Mouse (Mus musculus): ENCODE data around the gene Lsamp. TPM values are rescaled to one million over a fixed set of nuclear protein-coding genes. Genes with fewer than 3 reads are reported as not detected.

Lsamp gene
- polyA plus RNA-seq, 1 experiment from 2014 or later: not detected

- H3K36me3 ChIP-seq (ENCODE audit: inconsistent target): no peaks in the 10 kb centered on the region
- H3K27ac ChIP-seq: no peak overlapping the region
- H3K4me3 ChIP-seq (ENCODE audit: inconsistent target): no peak overlapping the region
- WGBS (ENCODE audit: missing documents): 66% methylated on average over 2 of the region's 2 CpGs
- no peaks in the 10 kb centered on the region for H3K79me2 ChIP-seq (ENCODE audit: inconsistent target)
Observed at GRCm38 (mm10) chr16:40959211-40959610, 975.0 kb downstream of the Lsamp start.

DNA sequence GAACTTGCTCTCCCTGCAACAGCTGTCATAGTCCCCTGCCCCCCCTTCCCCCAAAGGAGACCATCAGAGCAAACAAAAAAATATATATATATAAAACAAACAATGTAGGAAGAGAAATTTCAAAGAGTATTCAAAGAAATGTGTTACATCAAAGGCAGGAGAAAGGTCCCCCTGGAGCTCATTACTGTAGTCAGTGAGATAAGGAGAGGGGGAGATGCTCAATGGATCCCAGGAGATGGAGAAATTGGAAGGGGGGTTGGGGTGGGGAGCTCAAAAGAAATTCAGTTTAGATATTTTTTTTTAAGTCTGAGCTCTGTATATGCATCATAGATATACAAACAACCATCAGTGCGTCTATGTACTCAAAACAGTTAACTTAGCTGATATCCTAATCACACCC lies 976.4 kb downstream of the Lsamp start:
- Histone ChIP-seq H3K36me3 (ENCODE audit: inconsistent target) (no peaks in the 10 kb centered on the region), H3K4me3 (ENCODE audit: inconsistent target) (no peak overlapping the region), H3K79me2 (ENCODE audit: inconsistent target) (no peaks in the 10 kb centered on the region), H3K27ac (no peak overlapping the region)
- 83% methylated on average over 1 of the region's 1 CpGs for WGBS (ENCODE audit: missing documents)

- Histone ChIP-seq H3K4me3 (ENCODE audit: inconsistent target) (no peak overlapping the region), H3K27ac (no peak overlapping the region), H3K79me2 (ENCODE audit: inconsistent target) (no peaks in the 10 kb centered on the region), H3K36me3 (ENCODE audit: inconsistent target) (no peaks in the 10 kb centered on the region)
- WGBS (ENCODE audit: missing documents): 18% methylated on average over 17 of the region's 17 CpGs
Observed at GRCm38 (mm10) chr16:40968088-40968860, 984.1 kb downstream of the Lsamp start.

GRCm38 (mm10) chr16:40971382-40971781 lies 987.2 kb downstream of the Lsamp start:
- Histone ChIP-seq H3K4me3 (ENCODE audit: inconsistent target) (no peak overlapping the region), H3K79me2 (ENCODE audit: inconsistent target) (no peaks in the 10 kb centered on the region), H3K36me3 (ENCODE audit: inconsistent target) (no peaks in the 10 kb centered on the region), H3K27ac (no peak overlapping the region)
- WGBS (ENCODE audit: missing documents): 79% methylated on average over 3 of the region's 3 CpGs

- 75% methylated on average over 2 of the region's 2 CpGs for WGBS (ENCODE audit: missing documents)
- H3K4me3 ChIP-seq (ENCODE audit: inconsistent target): no peak overlapping the region
- no peak overlapping the region for H3K27ac ChIP-seq
- H3K79me2 ChIP-seq (ENCODE audit: inconsistent target): no peaks in the 10 kb centered on the region
- no peaks in the 10 kb centered on the region for H3K36me3 ChIP-seq (ENCODE audit: inconsistent target)
Observed at GRCm38 (mm10) chr16:40974084-40974483, 989.9 kb downstream of the Lsamp start.

DNA sequence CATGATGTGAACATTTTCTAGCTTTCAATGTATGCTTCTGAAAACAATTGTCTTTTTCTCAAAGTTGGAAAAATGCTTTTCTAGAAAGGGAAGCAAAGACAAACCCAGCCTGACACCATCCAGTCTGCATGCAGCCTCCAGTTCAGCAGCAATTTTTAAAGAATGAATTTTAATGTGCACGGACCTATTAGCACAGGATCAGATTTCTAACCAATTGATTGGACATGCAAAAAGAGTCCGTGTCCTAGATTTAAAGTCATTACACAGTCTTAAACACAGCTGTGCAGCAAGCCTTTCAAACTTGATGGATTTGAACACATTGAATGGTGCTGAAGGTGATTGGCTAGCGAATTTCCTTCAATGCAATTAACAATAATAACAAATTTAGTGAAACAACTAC lies 998.9 kb downstream of the Lsamp start:
- Histone ChIP-seq H3K27ac (no peak overlapping the region), H3K36me3 (ENCODE audit: inconsistent target) (no peaks in the 10 kb centered on the region), H3K79me2 (ENCODE audit: inconsistent target) (no peaks in the 10 kb centered on the region), H3K4me3 (ENCODE audit: inconsistent target) (no peak overlapping the region)
- 75% methylated on average over 3 of the region's 3 CpGs for WGBS (ENCODE audit: missing documents)

GRCm38 (mm10) chr16:41007569-41007968 lies 1023.4 kb downstream of the Lsamp start:
- Histone ChIP-seq H3K36me3 (ENCODE audit: inconsistent target) (no peaks in the 10 kb centered on the region), H3K27ac (no peak overlapping the region), H3K79me2 (ENCODE audit: inconsistent target) (no peaks in the 10 kb centered on the region), H3K4me3 (ENCODE audit: inconsistent target) (no peak overlapping the region)
- WGBS (ENCODE audit: missing documents): 97% methylated on average over 4 of the region's 5 CpGs

DNA sequence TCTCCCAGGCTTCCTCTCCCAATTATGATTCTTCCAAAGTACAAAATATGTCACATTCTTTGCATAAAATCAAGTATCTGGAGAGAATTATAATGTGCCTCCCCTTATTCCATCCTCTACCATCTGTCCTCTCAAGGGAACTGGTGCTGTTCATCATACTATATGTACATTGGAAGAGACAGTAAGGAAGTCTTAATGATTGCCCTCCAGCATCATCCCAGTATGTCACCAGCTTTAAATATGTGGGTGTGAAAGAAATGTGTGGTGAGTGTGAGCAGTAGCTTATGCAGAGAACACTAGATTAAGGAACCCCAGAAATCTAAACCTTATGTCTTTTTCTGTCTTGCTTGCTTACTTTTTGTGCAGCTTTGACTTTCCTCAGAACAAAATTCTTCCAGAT lies 1050.6 kb downstream of the Lsamp start:
- Histone ChIP-seq H3K27ac (no peak overlapping the region), H3K4me3 (ENCODE audit: inconsistent target) (no peak overlapping the region)

GRCm38 (mm10) chr16:41041686-41042085 lies 1057.5 kb downstream of the Lsamp start:
- 71% methylated on average over 2 of the region's 2 CpGs for WGBS (ENCODE audit: missing documents)
- Histone ChIP-seq H3K79me2 (ENCODE audit: inconsistent target) (no peaks in the 10 kb centered on the region), H3K36me3 (ENCODE audit: inconsistent target) (no peaks in the 10 kb centered on the region), H3K27ac (no peak overlapping the region), H3K4me3 (ENCODE audit: inconsistent target) (no peak overlapping the region)

More for the DNA sequence above, 1050.6 kb downstream of the Lsamp start:
- H3K36me3 ChIP-seq (ENCODE audit: inconsistent target): no peaks in the 10 kb centered on the region
- H3K79me2 ChIP-seq (ENCODE audit: inconsistent target): no peaks in the 10 kb centered on the region

GRCm38 (mm10) chr16:41063270-41063857 lies 1079.2 kb downstream of the Lsamp start:
- Histone ChIP-seq H3K36me3 (ENCODE audit: inconsistent target) (no peaks in the 10 kb centered on the region), H3K4me3 (ENCODE audit: inconsistent target) (no peak overlapping the region), H3K27ac (no peak overlapping the region), H3K79me2 (ENCODE audit: inconsistent target) (no peaks in the 10 kb centered on the region)
- 20% methylated on average over 7 of the region's 7 CpGs for WGBS (ENCODE audit: missing documents)

- Histone ChIP-seq H3K36me3 (ENCODE audit: inconsistent target) (no peaks in the 10 kb centered on the region), H3K79me2 (ENCODE audit: inconsistent target) (no peaks in the 10 kb centered on the region), H3K27ac (no peak overlapping the region), H3K4me3 (ENCODE audit: inconsistent target) (no peak overlapping the region)
- 92% methylated on average over 2 of the region's 2 CpGs for WGBS (ENCODE audit: missing documents)
Observed at GRCm38 (mm10) chr16:41073470-41073869, 1089.3 kb downstream of the Lsamp start.

GRCm38 (mm10) chr16:41088648-41089047 lies 1104.5 kb downstream of the Lsamp start:
- Histone ChIP-seq H3K4me3 (ENCODE audit: inconsistent target) (no peak overlapping the region), H3K36me3 (ENCODE audit: inconsistent target) (no peaks in the 10 kb centered on the region), H3K27ac (no peak overlapping the region), H3K79me2 (ENCODE audit: inconsistent target) (no peaks in the 10 kb centered on the region)
- WGBS (ENCODE audit: missing documents): 85% methylated on average over 2 of the region's 2 CpGs

DNA sequence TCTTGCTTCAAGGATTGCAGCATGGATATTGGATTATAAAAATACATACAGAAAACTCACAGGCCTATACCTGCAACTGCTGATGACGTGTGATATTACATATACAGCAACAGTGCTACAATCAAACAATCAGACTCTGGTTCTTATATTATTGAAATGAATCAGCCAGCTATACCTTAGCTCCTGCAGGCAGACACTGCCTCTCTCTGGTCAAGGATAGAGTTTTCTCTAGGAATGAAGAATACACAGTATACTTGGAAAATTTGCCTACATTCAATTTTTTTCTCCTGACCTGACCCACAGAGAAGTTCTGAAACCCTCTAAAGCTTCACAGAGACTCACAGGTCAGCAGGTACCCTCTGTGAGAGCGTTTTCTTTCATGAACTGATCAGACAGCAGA lies 1105.9 kb downstream of the Lsamp start:
- Histone ChIP-seq H3K79me2 (ENCODE audit: inconsistent target) (no peaks in the 10 kb centered on the region), H3K36me3 (ENCODE audit: inconsistent target) (no peaks in the 10 kb centered on the region), H3K27ac (no peak overlapping the region), H3K4me3 (ENCODE audit: inconsistent target) (no peak overlapping the region)
- 74% methylated on average over 2 of the region's 2 CpGs for WGBS (ENCODE audit: missing documents)

DNA sequence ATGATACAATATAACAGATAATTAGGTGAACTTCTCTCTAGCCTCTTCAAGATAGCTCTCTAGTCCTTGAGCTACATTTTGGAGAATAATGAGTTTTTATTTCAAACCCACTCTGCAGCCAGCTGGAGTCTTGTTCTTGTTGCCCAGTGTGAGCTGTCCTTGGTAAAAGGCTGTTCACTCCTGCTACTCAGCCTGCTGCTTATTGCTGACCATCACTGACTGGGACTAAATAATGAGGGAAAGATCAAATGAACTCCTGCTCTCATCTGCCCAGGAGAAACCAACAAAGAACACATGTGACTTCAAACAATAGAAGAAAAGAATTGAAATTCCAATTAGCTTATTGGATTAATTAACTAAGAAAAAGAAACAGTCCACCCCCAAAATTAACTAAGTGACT lies 1107.1 kb downstream of the Lsamp start:
- Histone ChIP-seq H3K36me3 (ENCODE audit: inconsistent target) (no peaks in the 10 kb centered on the region), H3K79me2 (ENCODE audit: inconsistent target) (no peaks in the 10 kb centered on the region), H3K27ac (no peak overlapping the region), H3K4me3 (ENCODE audit: inconsistent target) (no peak overlapping the region)

- Histone ChIP-seq H3K36me3 (ENCODE audit: inconsistent target) (no peaks in the 10 kb centered on the region), H3K27ac (no peak overlapping the region)
- 77% methylated on average over 3 of the region's 3 CpGs for WGBS (ENCODE audit: missing documents)
Observed at GRCm38 (mm10) chr16:41102805-41103204, 1118.6 kb downstream of the Lsamp start.

DNA sequence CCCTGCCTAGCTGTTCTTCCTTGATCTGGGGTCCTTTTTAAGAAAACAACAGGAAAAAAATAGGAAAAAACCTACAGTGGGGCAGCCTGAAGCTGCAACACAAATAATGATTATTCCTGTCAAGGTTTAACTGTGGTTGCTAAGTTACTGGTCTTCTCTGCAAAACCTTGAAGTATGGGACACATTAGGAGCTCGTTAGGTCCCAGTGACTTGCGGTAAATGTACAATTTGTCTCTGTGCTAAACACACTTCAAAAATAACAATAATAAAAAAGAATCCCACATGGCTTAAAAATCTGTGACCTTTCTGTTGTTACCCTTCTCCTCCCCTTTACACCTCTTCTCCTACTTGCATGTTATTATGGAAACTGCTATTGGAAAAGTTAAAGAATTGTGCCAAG lies 1140.2 kb downstream of the Lsamp start:
- Histone ChIP-seq H3K4me3 (ENCODE audit: inconsistent target) (no peak overlapping the region), H3K36me3 (ENCODE audit: inconsistent target) (no peaks in the 10 kb centered on the region), H3K79me2 (ENCODE audit: inconsistent target) (no peaks in the 10 kb centered on the region), H3K27ac (no peak overlapping the region)
- 88% methylated on average over 2 of the region's 2 CpGs for WGBS (ENCODE audit: missing documents)

More at GRCm38 (mm10) chr16:41102805-41103204, 1118.6 kb downstream of the Lsamp start:
- Histone ChIP-seq H3K79me2 (ENCODE audit: inconsistent target) (no peaks in the 10 kb centered on the region), H3K4me3 (ENCODE audit: inconsistent target) (no peak overlapping the region)

All from macrophage (primary cell).